Mouse (Mus musculus): Measurements from ENCODE around the gene Col6a4.

DNA sequence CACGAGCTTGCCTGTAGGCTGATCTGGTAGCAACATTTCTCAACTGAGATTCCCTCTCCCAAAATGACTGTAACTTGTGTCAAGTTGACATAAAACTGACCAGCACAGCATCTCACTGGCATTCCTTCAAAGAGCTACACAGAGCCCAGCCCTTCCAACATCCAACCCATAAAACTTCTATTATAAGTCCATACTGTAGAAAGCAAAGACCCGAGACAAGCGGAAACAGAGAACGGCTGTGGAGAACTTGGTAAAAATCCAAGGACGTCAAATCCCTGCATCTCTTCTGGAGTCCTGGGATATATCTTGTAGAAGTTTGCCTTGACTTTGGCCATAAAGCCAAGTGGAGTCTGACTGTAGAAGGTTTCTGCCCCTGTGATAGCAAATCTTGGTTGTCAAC, 15.1 kb downstream of the Col6a4 start:
- TF ChIP-seq POLR2A (IDR thresholded peaks at IDR 0.05; ENCODE audit: extremely low read depth, insufficient read depth, low read length), result no peak
- TF ChIP-seq CTCF (IDR thresholded peaks at IDR 0.05; ENCODE audit: extremely low read depth, insufficient read depth, low read length), result no peak

Measured in cortical plate, adult 2 months (tissue).